Mouse (Mus musculus): Measurements from ENCODE around the gene Wdr75.

GRCm38 (mm10) chr1:45830453-45831206 is 35.7 kb downstream of the Wdr75 start:
- TF ChIP-seq CTCF (IDR thresholded peaks at IDR 0.05; ENCODE audit: low read depth, low read length): no peak
- TF ChIP-seq GATA1 (IDR thresholded peaks at IDR 0.05; ENCODE audit: borderline replicate concordance, low read length): no peak
